Mouse (Mus musculus): Measurements from ENCODE around the gene Polq. TPM values are rescaled to one million over a fixed set of nuclear protein-coding genes. Genes with fewer than 3 reads are reported as not detected.

Gene Polq
- polyA plus RNA-seq, 1 experiment from 2014 or later = 9.4 TPM

DNA sequence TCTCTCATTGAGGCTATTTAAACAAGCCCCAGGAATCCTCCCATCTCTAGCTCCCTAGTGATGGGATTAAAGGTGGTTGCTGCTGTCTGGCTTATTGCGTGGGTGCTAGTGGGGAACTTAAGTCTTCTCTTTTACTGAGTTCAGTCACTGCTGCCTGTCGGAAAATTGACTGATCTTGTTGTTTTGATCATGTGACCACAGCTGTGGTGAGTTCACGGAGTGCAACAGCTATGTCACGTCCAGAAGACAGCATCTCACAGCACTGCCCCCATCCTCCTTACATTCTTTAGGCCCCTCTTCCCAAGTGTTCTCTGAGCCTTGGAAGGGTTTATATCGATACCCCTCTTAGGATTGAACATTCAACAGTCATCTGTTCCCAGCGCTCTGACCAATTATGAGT lies 2.3 kb upstream of the Polq start:
- 66% methylated on average over 6 of the region's 6 CpGs for WGBS (ENCODE audit: insufficient replicate concordance)
- DNase-seq = no peak
- no peaks in the 10 kb centered on the region for H3K9me3 ChIP-seq (replicated peaks)
- no peak overlapping the region for H3K9ac ChIP-seq
- H3K27me3 ChIP-seq = no peaks in the 10 kb centered on the region
- H3K36me3 ChIP-seq = peaks cover 5% of the 10 kb centered on the region; the same call in 1 of the 2 replicates
- H3K4me3 ChIP-seq (replicated peaks) = no peak overlapping the region
- no peak overlapping the region for H3K4me2 ChIP-seq
- ATAC-seq (ENCODE audit: low read depth) = no peak
- H3K4me1 ChIP-seq (replicated peaks) = peaks cover 27% of the 10 kb centered on the region
- no peak overlapping the region for H3K27ac ChIP-seq

DNA sequence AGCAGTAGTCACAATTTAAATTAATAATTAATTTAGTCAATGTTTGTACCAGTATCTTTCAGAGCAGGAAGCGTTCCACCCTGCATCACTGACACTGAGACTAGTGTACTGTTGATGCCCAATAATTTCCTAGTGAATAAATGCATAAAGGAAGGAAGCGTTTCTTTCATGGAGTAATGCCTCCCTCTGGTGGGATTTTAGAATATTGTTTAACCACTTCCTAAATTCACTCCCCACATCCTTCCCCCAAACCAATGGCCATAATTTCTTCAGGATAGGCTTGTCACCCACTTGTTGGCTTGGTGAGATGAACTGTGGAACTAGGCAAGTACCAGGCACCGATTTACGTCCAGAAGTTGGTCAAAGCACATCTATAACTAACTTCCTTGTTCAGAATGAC lies 1.2 kb upstream of the Polq start:
- Histone ChIP-seq H3K27ac (no peak overlapping the region), H3K27me3 (no peaks in the 10 kb centered on the region), H3K9ac (no peak overlapping the region), H3K4me2 (no peak overlapping the region), H3K36me3 (peaks cover 16% of the 10 kb centered on the region; the same call in 1 of the 2 replicates), H3K9me3 (replicated peaks) (no peaks in the 10 kb centered on the region), H3K4me3 (replicated peaks) (no peak overlapping the region), H3K4me1 (replicated peaks) (peaks cover 30% of the 10 kb centered on the region)
- 37% methylated on average over 4 of the region's 4 CpGs for WGBS (ENCODE audit: insufficient replicate concordance)
- DNase-seq = peak; percentile 14
- ATAC-seq (ENCODE audit: low read depth) = no peak

DNA sequence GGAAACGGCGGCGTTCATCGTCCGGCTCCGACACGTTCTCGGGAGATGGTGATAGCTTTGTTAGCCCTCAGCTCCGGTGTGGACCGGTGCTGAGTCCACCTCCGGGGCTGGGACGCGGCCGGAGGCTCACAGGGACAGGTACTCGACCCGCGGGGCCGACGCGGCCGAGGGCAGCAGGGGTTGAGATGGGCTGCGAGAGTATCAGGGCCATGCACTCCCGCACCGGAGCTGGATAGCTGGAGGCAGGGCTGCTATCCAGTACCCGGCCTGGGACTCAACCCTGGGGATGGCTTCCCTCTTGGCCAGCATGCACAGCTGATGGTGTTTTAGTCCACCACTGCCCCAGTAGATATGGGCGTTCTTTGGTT lies 320 bp downstream of the Polq start:
- Histone ChIP-seq H3K27me3 (no peaks in the 10 kb centered on the region), H3K27ac (peak overlapping the region; percentile 60), H3K9me3 (replicated peaks) (no peaks in the 10 kb centered on the region), H3K4me1 (replicated peaks) (peaks cover 30% of the 10 kb centered on the region), H3K4me3 (replicated peaks) (peak overlapping the region; percentile 95), H3K9ac (peak overlapping the region; percentile 92), H3K36me3 (peaks cover 23% of the 10 kb centered on the region), H3K4me2 (peak overlapping the region; percentile 71)
- ATAC-seq (ENCODE audit: low read depth) = peak; percentile 74
- under 1% methylated on average over 26 of the region's 26 CpGs for WGBS (ENCODE audit: insufficient replicate concordance)
- DNase-seq = no peak

- peak; percentile 40 for ATAC-seq (ENCODE audit: low read depth)
- peak overlapping the region; percentile 60 for H3K27ac ChIP-seq
- H3K4me1 ChIP-seq (replicated peaks) = peaks cover 30% of the 10 kb centered on the region
- 18% methylated on average over 5 of the region's 5 CpGs for WGBS (ENCODE audit: insufficient replicate concordance)
- DNase-seq = peak; percentile 5
- H3K36me3 ChIP-seq = peaks cover 23% of the 10 kb centered on the region
- H3K4me2 ChIP-seq = peak overlapping the region; percentile 71
- peak overlapping the region; percentile 95 for H3K4me3 ChIP-seq (replicated peaks)
- H3K9me3 ChIP-seq (replicated peaks) = no peaks in the 10 kb centered on the region
- H3K27me3 ChIP-seq = no peaks in the 10 kb centered on the region
- H3K9ac ChIP-seq = peak overlapping the region; percentile 92
These were observed 750 bp downstream of the Polq start for GRCm38 (mm10) chr16:37012336-37012735.

- H3K27me3 ChIP-seq = no peaks in the 10 kb centered on the region
- DNase-seq = no peak
- ATAC-seq (ENCODE audit: low read depth) = no peak
- WGBS (ENCODE audit: insufficient replicate concordance) = 71% methylated on average over 3 of the region's 3 CpGs
- no peak overlapping the region for H3K27ac ChIP-seq
- no peak overlapping the region for H3K4me2 ChIP-seq
- no peak overlapping the region for H3K9ac ChIP-seq
- no peaks in the 10 kb centered on the region for H3K4me1 ChIP-seq (replicated peaks)
- H3K9me3 ChIP-seq (replicated peaks) = no peaks in the 10 kb centered on the region
- H3K4me3 ChIP-seq (replicated peaks) = no peak overlapping the region
- peaks cover 54% of the 10 kb centered on the region for H3K36me3 ChIP-seq
These were observed 16.0 kb downstream of the Polq start for GRCm38 (mm10) chr16:37027581-37027980.

DNA sequence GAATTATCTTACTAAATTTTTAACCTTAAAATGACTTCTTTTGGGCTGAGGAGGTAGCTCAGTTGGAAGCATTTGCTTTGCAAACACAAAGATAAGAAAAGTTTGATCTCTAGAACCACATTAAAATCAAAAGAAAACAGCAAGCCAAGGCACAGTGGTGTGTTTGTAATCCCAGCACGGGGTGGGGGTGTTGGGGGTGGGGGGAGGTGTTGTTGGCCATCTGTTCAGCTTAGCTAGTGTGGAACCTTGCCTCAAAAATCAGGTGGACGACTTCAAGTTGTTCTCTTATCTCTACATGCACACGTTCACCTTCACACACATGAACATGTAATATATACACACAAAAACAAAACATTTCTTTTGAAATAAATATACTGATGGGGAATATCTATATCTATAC lies 20.4 kb downstream of the Polq start:
- DNase-seq = no peak
- H3K36me3 ChIP-seq = peaks cover 61% of the 10 kb centered on the region
- 68% methylated on average over 3 of the region's 3 CpGs for WGBS (ENCODE audit: insufficient replicate concordance)

GRCm38 (mm10) chr16:37034751-37035150 lies 23.2 kb downstream of the Polq start:
- Histone ChIP-seq H3K4me2 (no peak overlapping the region), H3K27ac (no peak overlapping the region), H3K36me3 (peaks cover 56% of the 10 kb centered on the region), H3K27me3 (no peaks in the 10 kb centered on the region), H3K9me3 (replicated peaks) (no peaks in the 10 kb centered on the region), H3K9ac (no peak overlapping the region), H3K4me3 (replicated peaks) (no peak overlapping the region), H3K4me1 (replicated peaks) (no peaks in the 10 kb centered on the region)
- 88% methylated on average over 8 of the region's 8 CpGs for WGBS (ENCODE audit: insufficient replicate concordance)
- DNase-seq (no peak), ATAC-seq (ENCODE audit: low read depth) (no peak)

More for the DNA sequence above, 20.4 kb downstream of the Polq start:
- Histone ChIP-seq H3K4me3 (replicated peaks) (no peak overlapping the region), H3K27ac (no peak overlapping the region), H3K27me3 (no peaks in the 10 kb centered on the region), H3K9ac (no peak overlapping the region), H3K4me1 (replicated peaks) (no peaks in the 10 kb centered on the region), H3K4me2 (no peak overlapping the region), H3K9me3 (replicated peaks) (no peaks in the 10 kb centered on the region)
- ATAC-seq (ENCODE audit: low read depth) = no peak

- ATAC-seq (ENCODE audit: low read depth) (no peak), DNase-seq (no peak)
- Histone ChIP-seq H3K9me3 (replicated peaks) (no peaks in the 10 kb centered on the region), H3K4me1 (replicated peaks) (no peaks in the 10 kb centered on the region), H3K4me2 (no peak overlapping the region), H3K9ac (no peak overlapping the region), H3K4me3 (replicated peaks) (no peak overlapping the region), H3K27ac (no peak overlapping the region), H3K36me3 (peaks cover 53% of the 10 kb centered on the region), H3K27me3 (no peaks in the 10 kb centered on the region)
- 83% methylated on average over 3 of the region's 3 CpGs for WGBS (ENCODE audit: insufficient replicate concordance)
These were observed 48.0 kb downstream of the Polq start for GRCm38 (mm10) chr16:37059631-37060030.

DNA sequence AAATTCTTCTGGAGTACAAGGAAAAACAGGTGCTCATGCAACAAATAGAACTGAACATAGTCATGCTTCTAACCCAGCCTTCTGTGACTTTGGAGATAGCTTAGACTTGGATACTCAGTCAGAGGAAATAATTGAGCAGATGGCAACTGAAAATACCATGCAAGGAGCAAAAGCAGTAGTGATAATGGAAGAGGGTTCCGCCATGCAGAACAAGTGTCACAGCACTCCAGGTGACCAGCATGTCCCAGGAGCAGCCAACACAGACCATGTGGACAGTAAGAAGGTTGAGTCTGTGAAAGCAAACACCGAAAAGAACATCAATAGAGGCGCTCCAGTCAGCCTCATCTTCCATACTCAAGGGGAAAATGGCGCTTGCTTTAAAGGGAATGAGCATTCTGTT lies 49.7 kb downstream of the Polq start:
- no peak for ATAC-seq (ENCODE audit: low read depth)
- H3K4me1 ChIP-seq (replicated peaks) = no peaks in the 10 kb centered on the region
- H3K27ac ChIP-seq = no peak overlapping the region
- H3K9ac ChIP-seq = no peak overlapping the region
- WGBS (ENCODE audit: insufficient replicate concordance) = 93% methylated on average over 4 of the region's 4 CpGs
- no peaks in the 10 kb centered on the region for H3K27me3 ChIP-seq
- H3K9me3 ChIP-seq (replicated peaks) = no peaks in the 10 kb centered on the region
- no peak overlapping the region for H3K4me2 ChIP-seq
- no peak overlapping the region for H3K4me3 ChIP-seq (replicated peaks)
- peaks cover 59% of the 10 kb centered on the region for H3K36me3 ChIP-seq
- no peak for DNase-seq

- no peaks in the 10 kb centered on the region for H3K27me3 ChIP-seq
- no peak overlapping the region for H3K4me3 ChIP-seq (replicated peaks)
- 0 out of 2 replicates have a peak, but pooled peaks cover 5% of the 10 kb centered on the region for H3K4me1 ChIP-seq (replicated peaks)
- 33% methylated on average over 5 of the region's 5 CpGs for WGBS (ENCODE audit: insufficient replicate concordance)
- peaks cover 60% of the 10 kb centered on the region for H3K36me3 ChIP-seq
- DNase-seq = no peak
- no peak overlapping the region for H3K9ac ChIP-seq
- no peaks in the 10 kb centered on the region for H3K9me3 ChIP-seq (replicated peaks)
- no peak for ATAC-seq (ENCODE audit: low read depth)
- no peak overlapping the region for H3K4me2 ChIP-seq
- no peak overlapping the region for H3K27ac ChIP-seq
These were observed 60.8 kb downstream of the Polq start for GRCm38 (mm10) chr16:37072354-37072753.

GRCm38 (mm10) chr16:37089648-37090047 lies 78.1 kb downstream of the Polq start:
- Histone ChIP-seq H3K4me3 (replicated peaks) (no peak overlapping the region), H3K9me3 (replicated peaks) (no peaks in the 10 kb centered on the region), H3K4me1 (replicated peaks) (no peaks in the 10 kb centered on the region), H3K27me3 (no peaks in the 10 kb centered on the region), H3K27ac (no peak overlapping the region), H3K36me3 (peaks cover 75% of the 10 kb centered on the region), H3K9ac (no peak overlapping the region), H3K4me2 (no peak overlapping the region)
- 88% methylated on average over 1 of the region's 1 CpGs for WGBS (ENCODE audit: insufficient replicate concordance)
- ATAC-seq (ENCODE audit: low read depth) = no peak
- no peak for DNase-seq

GRCm38 (mm10) chr16:37094169-37094833 lies 82.7 kb downstream of the Polq start:
- ATAC-seq (ENCODE audit: low read depth) = no peak
- Histone ChIP-seq H3K27me3 (no peaks in the 10 kb centered on the region), H3K36me3 (peaks cover 67% of the 10 kb centered on the region), H3K4me2 (no peak overlapping the region), H3K9ac (no peak overlapping the region), H3K9me3 (replicated peaks) (no peaks in the 10 kb centered on the region), H3K27ac (no peak overlapping the region), H3K4me3 (replicated peaks) (no peak overlapping the region), H3K4me1 (replicated peaks) (no peaks in the 10 kb centered on the region)
- WGBS (ENCODE audit: insufficient replicate concordance) = 79% methylated on average over 4 of the region's 4 CpGs
- DNase-seq = no peak

All from liver, embryonic 13.5 days (tissue).